Mouse (Mus musculus): ENCODE data around the gene Suz12.

DNA sequence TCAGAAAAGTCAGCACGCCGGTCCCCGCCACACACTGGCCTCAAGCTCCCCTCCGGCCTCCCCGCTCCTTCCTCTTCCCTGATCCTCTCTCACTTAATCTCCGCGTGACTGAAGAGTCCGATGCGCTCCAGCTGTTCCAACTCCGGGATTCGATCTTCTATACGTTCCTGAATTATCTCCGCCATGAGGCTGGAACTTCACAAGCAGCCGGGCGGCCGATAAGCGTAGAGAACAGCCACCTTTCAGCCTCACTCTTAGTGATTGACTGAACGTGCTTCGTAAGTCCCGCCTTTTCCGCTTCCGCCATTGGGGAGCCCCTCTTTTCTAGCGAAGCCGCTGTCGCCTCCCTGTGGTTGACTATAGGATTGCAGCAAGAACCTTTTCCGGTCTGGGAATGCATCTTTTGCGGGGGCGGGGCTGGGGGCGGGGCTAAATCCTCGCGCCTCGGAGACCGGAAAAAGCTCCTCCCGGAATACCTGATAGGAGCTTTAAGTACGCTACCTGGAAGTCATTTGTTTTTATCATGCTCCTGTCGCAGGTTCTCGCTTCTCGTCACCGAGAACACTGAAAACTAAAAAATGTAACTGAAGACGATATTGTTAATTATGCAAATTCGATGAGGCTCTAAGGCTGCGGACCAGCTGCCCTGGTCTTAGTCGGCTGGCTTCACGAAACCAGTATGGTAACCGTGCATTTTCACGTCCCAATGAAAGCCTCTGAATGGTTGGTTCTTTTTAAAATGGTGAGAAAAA lies 30.6 kb upstream of the Suz12 start, which contains the start of gene Utp6:
- TF ChIP-seq CTCF (IDR thresholded peaks at IDR 0.05; ENCODE audit: borderline replicate concordance, control insufficient read depth, extremely low read depth, insufficient read depth, low read length, poor library complexity) (peak; percentile 79), POLR2A (IDR thresholded peaks at IDR 0.05; ENCODE audit: control insufficient read depth, extremely low read depth, insufficient read depth, low read length, poor library complexity) (peak; percentile 47; the same call in 1 of the 2 replicates)

Measured in thymus, adult 2 months (tissue).